Mouse (Mus musculus): ENCODE data around the gene Hrc. TPM values are rescaled to one million over a fixed set of nuclear protein-coding genes. Genes with fewer than 3 reads are reported as not detected.

Hrc gene
- total and polyA plus RNA-seq, 2 experiments from 2014 or later, result 0.52 TPM; not detected in 1

DNA sequence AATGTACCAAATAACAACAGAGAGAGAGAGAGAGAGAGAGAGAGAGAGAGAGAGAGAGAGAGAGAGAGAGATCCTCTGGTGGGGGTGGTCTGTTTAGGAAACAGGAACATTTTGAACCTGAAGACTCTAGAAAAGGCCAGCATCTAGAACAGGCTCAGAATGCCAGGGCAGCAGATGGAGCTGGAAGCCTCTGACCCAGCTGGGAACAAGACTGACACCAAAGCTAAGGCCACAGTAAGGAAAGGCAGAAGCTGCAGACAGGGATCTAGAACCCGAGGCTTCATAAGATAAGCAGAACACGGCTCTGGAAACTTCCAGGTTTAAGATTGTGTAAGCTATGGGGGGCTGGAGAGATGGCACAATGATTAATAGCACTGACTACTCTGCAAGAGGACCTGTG is 28.9 kb downstream of the Hrc start:
- no peak overlapping the region for H3K27ac ChIP-seq (ENCODE audit: low read depth, low read length)
- ATAC-seq (no peak), DNase-seq (no peak)
- TF ChIP-seq CTCF (IDR thresholded peaks at IDR 0.05; ENCODE audit: low read depth), result no peak
- no peak overlapping the region for H3K4me3 ChIP-seq (ENCODE audit: low read depth, low read length)
- WGBS, result 86% methylated on average over 2 of the region's 2 CpGs
- H3K4me1 ChIP-seq (ENCODE audit: insufficient read depth), result peaks cover 29% of the 10 kb centered on the region
- no peaks in the 10 kb centered on the region; the same call in 1 of the 2 replicates for H3K27me3 ChIP-seq (ENCODE audit: insufficient read depth, low read length)
- H3K9ac ChIP-seq, result no peak overlapping the region
- H3K4me2 ChIP-seq (ENCODE audit: low read depth), result no peak overlapping the region
- no peaks in the 10 kb centered on the region for H3K36me3 ChIP-seq (ENCODE audit: insufficient read depth)
- H3K9me3 ChIP-seq (ENCODE audit: low read length), result no peaks in the 10 kb centered on the region

DNA sequence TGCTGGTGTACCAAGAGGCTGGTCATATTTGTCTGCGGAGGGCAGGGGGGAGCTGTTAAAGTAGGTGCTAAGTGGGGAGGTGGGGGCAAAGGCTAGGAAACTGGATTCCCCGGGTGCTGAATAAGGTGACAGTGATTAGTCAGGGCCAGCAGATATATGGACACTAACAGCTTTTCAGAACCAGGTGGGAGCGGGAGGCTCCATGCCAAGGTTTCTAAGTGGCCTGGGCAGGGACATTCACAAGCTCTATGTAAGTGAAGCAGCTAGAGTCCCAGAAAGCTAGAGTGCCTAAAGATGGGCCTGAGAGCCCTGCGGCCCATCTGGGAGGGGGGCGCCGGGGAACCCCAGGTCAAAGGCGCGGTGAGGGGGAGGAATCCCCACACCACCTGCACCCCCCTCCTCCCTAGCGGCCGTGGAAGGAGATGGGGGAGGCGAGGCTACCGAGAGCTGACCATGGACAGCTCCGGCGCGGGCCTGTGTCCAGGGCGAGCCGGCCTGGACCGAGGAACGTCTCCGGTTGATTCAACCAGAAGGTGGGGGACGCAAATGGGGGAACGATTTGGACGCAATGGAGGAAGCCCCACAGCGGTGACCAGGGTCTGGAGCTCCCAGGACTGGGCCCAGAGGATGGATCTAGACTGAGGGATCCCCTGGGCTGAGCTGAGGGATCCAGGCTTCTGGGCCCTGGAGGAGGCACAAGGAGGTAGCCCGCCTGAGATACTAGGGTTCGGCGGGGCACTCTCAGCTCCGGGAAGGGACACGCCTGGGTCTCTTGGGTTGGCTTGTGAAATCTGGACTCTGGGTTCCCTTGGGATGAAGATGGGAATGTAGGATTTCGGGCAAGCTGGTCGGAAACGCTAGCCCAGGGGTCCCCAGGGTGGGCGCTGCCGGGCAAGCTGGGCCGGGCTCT is 30.9 kb downstream of the Hrc start:
- Histone ChIP-seq H3K9ac (peak overlapping the region; percentile 93), H3K4me3 (ENCODE audit: low read depth, low read length) (peak overlapping the region; percentile 89), H3K36me3 (ENCODE audit: insufficient read depth) (no peaks in the 10 kb centered on the region), H3K4me1 (ENCODE audit: insufficient read depth) (peaks cover 29% of the 10 kb centered on the region), H3K27ac (ENCODE audit: low read depth, low read length) (peak overlapping the region; percentile 75), H3K4me2 (ENCODE audit: low read depth) (peak overlapping the region; percentile 81), H3K9me3 (ENCODE audit: low read length) (no peaks in the 10 kb centered on the region), H3K27me3 (ENCODE audit: insufficient read depth, low read length) (no peaks in the 10 kb centered on the region; the same call in 1 of the 2 replicates)
- ATAC-seq (no peak), DNase-seq (no peak)
- peak; percentile 28; the same call in 1 of the 2 replicates for TF ChIP-seq CTCF (IDR thresholded peaks at IDR 0.05; ENCODE audit: low read depth)
- 3% methylated on average over 32 of the region's 35 CpGs for WGBS

- DNase-seq, result no peak
- H3K36me3 ChIP-seq (ENCODE audit: insufficient read depth), result 0 out of 2 replicates have a peak, but pooled peaks cover 3% of the 10 kb centered on the region
- peak within 1 kb of the TSS; percentile 89 for H3K4me3 ChIP-seq (ENCODE audit: low read depth, low read length)
- H3K9me3 ChIP-seq (ENCODE audit: low read length), result no peaks in the 10 kb centered on the region
- peaks cover 28% of the 10 kb centered on the region for H3K4me1 ChIP-seq (ENCODE audit: insufficient read depth)
- TF ChIP-seq CTCF (IDR thresholded peaks at IDR 0.05; ENCODE audit: low read depth), result no peak
- H3K27me3 ChIP-seq (ENCODE audit: insufficient read depth, low read length), result no peaks in the 10 kb centered on the region; the same call in 1 of the 2 replicates
- H3K4me2 ChIP-seq (ENCODE audit: low read depth), result peak within 1 kb of the TSS; percentile 81
- WGBS, result 3% methylated on average over 20 of the region's 26 CpGs
- peak within 1 kb of the TSS; percentile 94 for H3K27ac ChIP-seq (ENCODE audit: low read depth, low read length)
- peak within 1 kb of the TSS; percentile 93 for H3K9ac ChIP-seq
- peak; percentile 32 for ATAC-seq
Observed at GRCm38 (mm10) chr7:45366652-45367019, 31.5 kb downstream of the Hrc start, which contains the start of gene Ppfia3. Gene Ppfia3, minus strand, starts transcription at chr7:45367019.

DNA sequence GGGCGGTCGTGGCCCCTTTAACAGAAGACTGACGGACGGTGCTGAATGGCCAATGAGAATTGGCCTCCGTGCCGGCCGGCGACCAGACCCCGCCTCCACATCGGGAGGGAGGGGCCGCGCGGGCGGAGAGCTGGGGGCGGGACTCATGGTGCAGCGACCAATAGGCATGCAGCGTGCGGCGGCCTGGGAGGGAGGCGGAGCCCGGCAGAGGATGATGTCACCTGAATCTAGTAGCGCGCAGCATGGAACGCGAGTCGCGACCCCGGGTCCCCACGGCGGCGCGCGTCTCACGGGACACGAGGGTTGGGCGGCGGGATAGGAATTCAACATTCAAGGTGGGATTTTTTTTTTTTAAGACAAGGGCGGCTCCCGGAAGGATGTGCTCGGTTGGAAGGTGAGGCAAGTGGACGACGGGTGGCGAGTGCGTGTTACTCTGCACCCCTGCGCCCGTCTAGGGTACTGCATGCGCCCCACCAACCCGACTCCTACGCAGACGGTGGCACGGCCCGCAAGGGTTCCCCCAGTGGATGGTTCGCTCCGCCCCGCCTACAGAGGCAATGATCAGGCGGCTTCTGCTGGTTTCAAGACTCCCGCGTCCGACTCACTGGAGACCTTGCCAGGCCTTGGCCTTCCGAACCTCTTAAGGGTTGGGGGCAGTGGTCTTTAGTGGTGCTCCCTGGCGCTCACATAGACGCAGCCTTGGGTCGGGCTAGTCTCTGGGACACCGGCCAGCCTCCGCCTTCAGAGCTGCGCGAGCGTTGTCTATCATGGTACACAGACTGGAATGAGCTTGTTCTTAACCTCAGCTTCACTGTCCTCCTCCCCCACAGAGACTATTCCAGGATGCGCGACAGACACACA is 32.2 kb downstream of the Hrc start:
- ATAC-seq, result peak; percentile 90
- WGBS, result under 1% methylated on average over 70 of the region's 70 CpGs
- peak overlapping the region; percentile 89 for H3K4me3 ChIP-seq (ENCODE audit: low read depth, low read length)
- no peaks in the 10 kb centered on the region; the same call in 1 of the 2 replicates for H3K27me3 ChIP-seq (ENCODE audit: insufficient read depth, low read length)
- peak; percentile 87 for TF ChIP-seq CTCF (IDR thresholded peaks at IDR 0.05; ENCODE audit: low read depth)
- peak overlapping the region; percentile 94 for H3K27ac ChIP-seq (ENCODE audit: low read depth, low read length)
- peaks cover 22% of the 10 kb centered on the region for H3K4me1 ChIP-seq (ENCODE audit: insufficient read depth)
- 0 out of 2 replicates have a peak, but pooled peaks cover 8% of the 10 kb centered on the region for H3K36me3 ChIP-seq (ENCODE audit: insufficient read depth)
- no peaks in the 10 kb centered on the region for H3K9me3 ChIP-seq (ENCODE audit: low read length)
- peak; percentile 98 for DNase-seq
- H3K4me2 ChIP-seq (ENCODE audit: low read depth), result peak overlapping the region; percentile 81
- peak overlapping the region; percentile 93 for H3K9ac ChIP-seq

GRCm38 (mm10) chr7:45368178-45368577 is 33.1 kb downstream of the Hrc start:
- ATAC-seq (no peak), DNase-seq (no peak)
- peaks cover 16% of the 10 kb centered on the region for H3K4me1 ChIP-seq (ENCODE audit: insufficient read depth)
- H3K9me3 ChIP-seq (ENCODE audit: low read length), result no peaks in the 10 kb centered on the region
- peak overlapping the region; percentile 81 for H3K4me2 ChIP-seq (ENCODE audit: low read depth)
- peak overlapping the region; percentile 89 for H3K4me3 ChIP-seq (ENCODE audit: low read depth, low read length)
- no peak for TF ChIP-seq CTCF (IDR thresholded peaks at IDR 0.05; ENCODE audit: low read depth)
- no peaks in the 10 kb centered on the region; the same call in 1 of the 2 replicates for H3K27me3 ChIP-seq (ENCODE audit: insufficient read depth, low read length)
- peaks cover 16% of the 10 kb centered on the region for H3K36me3 ChIP-seq (ENCODE audit: insufficient read depth)
- peak overlapping the region; percentile 94 for H3K27ac ChIP-seq (ENCODE audit: low read depth, low read length)
- 81% methylated on average over 15 of the region's 15 CpGs for WGBS
- peak overlapping the region; percentile 93 for H3K9ac ChIP-seq

- no peaks in the 10 kb centered on the region for H3K9me3 ChIP-seq (ENCODE audit: low read length)
- peaks cover 16% of the 10 kb centered on the region for H3K4me1 ChIP-seq (ENCODE audit: insufficient read depth)
- DNase-seq (no peak), ATAC-seq (no peak)
- H3K4me3 ChIP-seq (ENCODE audit: low read depth, low read length), result peak overlapping the region; percentile 50
- H3K9ac ChIP-seq, result no peak overlapping the region
- H3K4me2 ChIP-seq (ENCODE audit: low read depth), result peak overlapping the region; percentile 94
- no peak overlapping the region for H3K27ac ChIP-seq (ENCODE audit: low read depth, low read length)
- TF ChIP-seq CTCF (IDR thresholded peaks at IDR 0.05; ENCODE audit: low read depth), result no peak
- 78% methylated on average over 16 of the region's 16 CpGs for WGBS
- no peaks in the 10 kb centered on the region for H3K27me3 ChIP-seq (ENCODE audit: insufficient read depth, low read length)
- peaks cover 21% of the 10 kb centered on the region for H3K36me3 ChIP-seq (ENCODE audit: insufficient read depth)
Observed at GRCm38 (mm10) chr7:45369022-45369745, 34.1 kb downstream of the Hrc start.
